Mouse (Mus musculus): ENCODE data around the gene Gm6034. TPM values are rescaled to one million over a fixed set of nuclear protein-coding genes. Genes with fewer than 3 reads are reported as not detected.
"Not testable (repeated sequence)": the region's sequence is repeated elsewhere in the genome, so short reads cannot be mapped to it uniquely, and the experiment has no call there.

Gm6034 gene
- polyA plus RNA-seq, 1 experiment = not detected

DNA sequence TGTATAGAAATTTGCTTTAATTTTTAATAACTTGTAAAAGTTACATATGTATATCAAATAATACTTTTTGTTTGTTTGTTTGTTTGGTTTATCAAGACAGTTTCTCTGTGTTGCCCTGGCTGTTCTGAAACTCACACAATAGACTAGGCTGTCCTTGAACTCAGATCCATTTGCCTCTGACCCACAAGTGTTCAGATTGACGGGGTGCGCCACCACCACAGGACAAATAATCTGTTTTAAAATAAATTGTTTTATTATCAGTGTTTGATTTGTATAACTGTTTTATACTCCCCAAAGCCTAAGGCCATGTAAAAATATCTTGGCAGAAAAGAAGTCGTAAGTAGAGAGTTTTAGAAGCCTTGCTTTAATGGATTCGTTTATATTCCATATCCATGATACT is 15.1 kb upstream of the Gm6034 start:
- TF ChIP-seq POLR2A (IDR thresholded peaks at IDR 0.05; ENCODE audit: borderline replicate concordance, control insufficient read depth, low read depth, low read length) (no peak), CTCF (IDR thresholded peaks at IDR 0.05; ENCODE audit: control insufficient read depth, insufficient read depth, low read length) (no peak)
- H3K4me3 ChIP-seq (replicated peaks; ENCODE audit: control insufficient read depth, low read depth, low read length) = no peak overlapping the region
- peaks cover 9% of the 10 kb centered on the region for H3K4me1 ChIP-seq (ENCODE audit: control insufficient read depth, insufficient read depth, low read length)
- no peak overlapping the region for H3K27ac ChIP-seq (ENCODE audit: control insufficient read depth, insufficient read depth, low read depth, low read length, poor library complexity)
- 93% methylated on average over 4 of the region's 4 CpGs for whole genome bisulfite sequencing

DNA sequence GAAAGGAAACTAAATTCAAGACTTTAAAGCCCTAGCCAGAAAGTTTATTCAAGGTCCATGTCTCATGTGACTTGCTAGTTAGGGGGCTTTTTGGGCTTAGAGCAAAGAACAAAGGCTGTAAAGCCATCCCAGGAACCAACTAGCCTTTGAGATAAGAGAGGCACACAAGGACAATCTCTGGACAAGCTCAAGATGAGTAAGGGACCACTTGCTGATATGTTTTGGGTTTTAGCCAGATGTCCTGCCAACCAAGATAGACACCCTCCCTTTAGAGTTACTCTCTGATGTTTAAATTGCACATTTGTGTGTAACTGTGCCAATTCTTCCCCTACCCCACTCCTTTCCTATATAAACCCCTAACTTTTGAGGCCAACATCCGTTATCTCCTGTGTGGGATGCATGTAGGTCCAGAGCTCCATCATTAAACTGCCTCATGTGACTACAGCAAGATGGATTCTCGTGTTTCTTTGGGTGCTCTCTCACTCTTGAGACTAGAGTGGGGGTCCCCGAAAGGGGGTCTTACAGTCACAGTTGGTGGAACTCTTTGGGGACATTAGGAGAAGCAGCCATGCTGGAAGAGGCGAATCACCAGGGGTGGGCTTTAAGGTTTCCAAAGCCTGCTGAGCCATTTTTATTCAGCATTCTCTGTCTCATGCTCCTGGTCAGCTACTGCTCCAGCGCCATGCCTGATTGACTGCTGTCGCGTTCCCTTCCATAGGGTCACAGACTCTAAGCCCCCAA is 13.7 kb upstream of the Gm6034 start:
- Histone ChIP-seq H3K4me3 (replicated peaks; ENCODE audit: control insufficient read depth, low read depth, low read length) (no peak overlapping the region), H3K27ac (ENCODE audit: control insufficient read depth, insufficient read depth, low read depth, low read length, poor library complexity) (no peak overlapping the region), H3K4me1 (ENCODE audit: control insufficient read depth, insufficient read depth, low read length) (peaks cover 4% of the 10 kb centered on the region)
- WGBS = 85% methylated on average over 7 of the region's 7 CpGs
- TF ChIP-seq CTCF (IDR thresholded peaks at IDR 0.05; ENCODE audit: control insufficient read depth, insufficient read depth, low read length) (no peak), POLR2A (IDR thresholded peaks at IDR 0.05; ENCODE audit: borderline replicate concordance, control insufficient read depth, low read depth, low read length) (no peak)

- not testable (repeated sequence) for H3K4me1 ChIP-seq (ENCODE audit: control insufficient read depth, insufficient read depth, low read length); H3K27ac ChIP-seq (ENCODE audit: control insufficient read depth, insufficient read depth, low read depth, low read length, poor library complexity); H3K4me3 ChIP-seq (replicated peaks; ENCODE audit: control insufficient read depth, low read depth, low read length)
These were observed 12.6 kb upstream of the Gm6034 start for GRCm38 (mm10) chr17:36030046-36030702.

GRCm38 (mm10) chr17:36030703-36031582 is 11.8 kb upstream of the Gm6034 start:
- not testable (repeated sequence) for H3K4me1 ChIP-seq (ENCODE audit: control insufficient read depth, insufficient read depth, low read length)
- WGBS = 66% methylated on average over 8 of the region's 8 CpGs
- peak overlapping the region; percentile 91 for H3K27ac ChIP-seq (ENCODE audit: control insufficient read depth, insufficient read depth, low read depth, low read length, poor library complexity)

More at GRCm38 (mm10) chr17:36030046-36030702, 12.6 kb upstream of the Gm6034 start:
- 67% methylated on average over 4 of the region's 4 CpGs for WGBS

GRCm38 (mm10) chr17:36031583-36032331 is 11.0 kb upstream of the Gm6034 start:
- H3K27ac ChIP-seq (ENCODE audit: control insufficient read depth, insufficient read depth, low read depth, low read length, poor library complexity) = peak overlapping the region; percentile 91
- 1% methylated on average over 40 of the region's 40 CpGs for WGBS
- not testable (repeated sequence) for H3K4me1 ChIP-seq (ENCODE audit: control insufficient read depth, insufficient read depth, low read length)
- peak overlapping the region; percentile 88 for H3K4me3 ChIP-seq (replicated peaks; ENCODE audit: control insufficient read depth, low read depth, low read length)
- peak; percentile 41; the same call in 1 of the 2 replicates for TF ChIP-seq CTCF (IDR thresholded peaks at IDR 0.05; ENCODE audit: control insufficient read depth, insufficient read depth, low read length)

More at GRCm38 (mm10) chr17:36030703-36031582, 11.8 kb upstream of the Gm6034 start:
- H3K4me3 ChIP-seq (replicated peaks; ENCODE audit: control insufficient read depth, low read depth, low read length) = peak overlapping the region; percentile 88

DNA sequence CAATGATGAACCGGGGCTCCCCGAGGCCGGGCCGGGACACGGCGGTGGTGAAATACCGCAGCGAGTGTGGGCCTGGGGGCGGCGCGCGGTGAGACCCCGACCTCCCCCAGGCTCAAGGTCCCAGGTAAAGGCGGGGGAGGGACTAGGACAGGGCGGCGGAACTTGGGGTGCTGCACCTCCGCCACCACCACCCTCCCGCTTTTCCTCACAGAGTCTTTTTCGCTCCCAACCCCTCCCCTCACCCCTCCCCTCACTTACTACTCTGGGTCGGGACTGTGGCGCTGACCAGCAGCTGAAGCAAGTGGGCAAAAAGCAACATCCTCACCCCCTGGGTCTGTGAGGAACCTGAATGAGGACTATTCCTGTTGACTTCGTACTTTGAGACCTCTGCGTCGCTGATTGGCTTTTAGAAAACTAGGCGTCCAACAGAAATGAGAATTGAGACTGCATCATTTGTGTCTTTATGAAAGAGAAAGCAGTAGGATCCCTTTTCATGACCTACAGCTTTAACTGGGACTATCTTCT is 10.3 kb upstream of the Gm6034 start, which contains the start of gene H2-T23:
H2-T23 (minus strand) TSS at position 505 of the 525 bp plus-strand sequence.
- peak within 1 kb of the TSS; percentile 88 for H3K4me3 ChIP-seq (replicated peaks; ENCODE audit: control insufficient read depth, low read depth, low read length)
- 4% methylated on average over 25 of the region's 25 CpGs for WGBS
- peak within 1 kb of the TSS; percentile 91 for H3K27ac ChIP-seq (ENCODE audit: control insufficient read depth, insufficient read depth, low read depth, low read length, poor library complexity)
- TF ChIP-seq POLR2A (IDR thresholded peaks at IDR 0.05; ENCODE audit: borderline replicate concordance, control insufficient read depth, low read depth, low read length) = peak; percentile 52
- H3K4me1 ChIP-seq (ENCODE audit: control insufficient read depth, insufficient read depth, low read length) = not testable (repeated sequence)

- H3K27ac ChIP-seq (ENCODE audit: control insufficient read depth, insufficient read depth, low read depth, low read length, poor library complexity); H3K4me1 ChIP-seq (ENCODE audit: control insufficient read depth, insufficient read depth, low read length); H3K4me3 ChIP-seq (replicated peaks; ENCODE audit: control insufficient read depth, low read depth, low read length): not testable (repeated sequence)
- WGBS = 73% methylated on average over 3 of the region's 3 CpGs
These were observed 8.2 kb upstream of the Gm6034 start for GRCm38 (mm10) chr17:36034524-36034923.
